Mouse (Mus musculus) adrenal gland, postnatal 10 days (tissue): ENCODE measurements at regions not wholly inside any gene's neighbourhood (a gene's known extent, or its start where the extent isn't known, plus 50 kb on each side); places are given as distances from the start of the nearest gene placed in this dataset.
"Not testable (repeated sequence)": the region's sequence is repeated elsewhere in the genome, so short reads cannot be mapped to it uniquely, and the experiment has no call there.

ENCODE experiments used
- DNase-seq: peaks from one replicate; pipeline ENCODE4 v3.0.0; 2021; ENCODE audit warnings: mixed read lengths

GRCm38 (mm10) chr7:62179387-62179786, 167.0 kb upstream of the Ndn start:
- peak; percentile 19 for DNase-seq

GRCm38 (mm10) chr7:62208529-62208928, 137.8 kb upstream of the Ndn start:
- DNase-seq = no peak

- peak; percentile 11 for DNase-seq
Measured at GRCm38 (mm10) chr7:62209117-62209700, 137.2 kb upstream of the Ndn start.

- no peak for DNase-seq
Measured at GRCm38 (mm10) chr7:62225184-62225583, 121.2 kb upstream of the Ndn start.

- DNase-seq = peak; percentile 18
Measured at GRCm38 (mm10) chr7:62227727-62228126, 118.6 kb upstream of the Ndn start.

GRCm38 (mm10) chr7:62230713-62231112, 115.7 kb upstream of the Ndn start:
- no peak for DNase-seq

- peak; percentile 46 for DNase-seq
Measured at GRCm38 (mm10) chr7:62231120-62231574, 115.2 kb upstream of the Ndn start.

GRCm38 (mm10) chr7:62232076-62232475, 114.3 kb upstream of the Ndn start:
- peak; percentile 27 for DNase-seq

GRCm38 (mm10) chr7:62234037-62234436, 112.3 kb upstream of the Ndn start:
- no peak for DNase-seq

- DNase-seq = no peak
Measured at GRCm38 (mm10) chr7:62235766-62236165, 110.6 kb upstream of the Ndn start.

GRCm38 (mm10) chr7:62261688-62262114, 84.7 kb upstream of the Ndn start:
- no peak for DNase-seq

- DNase-seq = not testable (repeated sequence)
Measured at GRCm38 (mm10) chr7:62262174-62262573, 84.2 kb upstream of the Ndn start.

GRCm38 (mm10) chr7:62269156-62269855, 77.1 kb upstream of the Ndn start:
- no peak for DNase-seq

- DNase-seq = no peak
Measured at GRCm38 (mm10) chr7:62276219-62276618, 70.2 kb upstream of the Ndn start.

GRCm38 (mm10) chr7:62278492-62278891, 67.9 kb upstream of the Ndn start:
- DNase-seq = no peak

- no peak for DNase-seq
Measured at GRCm38 (mm10) chr7:62279022-62279421, 67.3 kb upstream of the Ndn start.
